Mouse (Mus musculus) lung, postnatal 0 days (tissue): ENCODE results near the gene Il1rl2. TPM values are rescaled to one million over a fixed set of nuclear protein-coding genes. Genes with fewer than 3 reads are reported as not detected.
A peak's percentile ranks its signal among the peaks of the same experiment; 100 is the strongest.

Experiments
- ATAC-seq: fragments of 200-750 bp; cut with Nextera tagmentation; 2 replicates; pipeline ENCODE4 v1.8.0; 2017; ENCODE audit warnings: moderate library complexity
- DNase-seq: peaks from one replicate; pipeline ENCODE4 v3.0.0-alpha.2; 2016; ENCODE audit warnings: low spot score
- H3K27ac ChIP-seq: fragments of 300-500 bp; sonication (generic); 2 replicates; pipeline ENCODE4 v1.5.1; 2014; ENCODE audit warnings: antibody characterized with exemption, mild to moderate bottlenecking, low read length, mixed read lengths
- H3K27me3 ChIP-seq: fragments of 300-500 bp; sonication (generic); replicated peaks from 2 replicates; pipeline ENCODE4 v1.6.1; 2014; ENCODE audit warnings: low read length, mixed read lengths; ENCODE audit not compliant: insufficient read depth
- H3K36me3 ChIP-seq: fragments of 300-500 bp; sonication (generic); 2 replicates; pipeline ENCODE4 v1.6.1; 2014; ENCODE audit warnings: low read length, mixed read lengths; ENCODE audit not compliant: insufficient read depth
- H3K4me1 ChIP-seq: fragments of 300-500 bp; sonication (generic); 2 replicates; pipeline ENCODE4 v1.6.1; 2014; ENCODE audit warnings: antibody characterized with exemption, low read depth, low read length, mixed read lengths; ENCODE audit not compliant: insufficient read depth
- H3K4me2 ChIP-seq: fragments of 300-500 bp; sonication (generic); replicated peaks from 2 replicates; pipeline ENCODE4 v1.6.1; 2014; ENCODE audit warnings: low read depth, mild to moderate bottlenecking, low read length, moderate library complexity, mixed read lengths
- H3K4me3 ChIP-seq: fragments of 300-500 bp; sonication (generic); 2 replicates; pipeline ENCODE4 v1.5.1; 2014; ENCODE audit warnings: low read depth, low read length
- H3K9ac ChIP-seq: fragments of 300-500 bp; sonication (generic); replicated peaks from 2 replicates; pipeline ENCODE4 v1.6.1; 2014; ENCODE audit warnings: low read depth, mild to moderate bottlenecking
- H3K9me3 ChIP-seq: fragments of 300-500 bp; sonication (generic); 2 replicates; pipeline ENCODE4 v1.6.1; 2016; ENCODE audit warnings: low read length, mixed read lengths
- CTCF ChIP-seq: IDR thresholded peaks from 2 replicates; pipeline ENCODE4 v1.5.1; 2016; ENCODE audit warnings: antibody characterized with exemption, mild to moderate bottlenecking
- EP300 ChIP-seq: IDR thresholded peaks from 2 replicates; pipeline ENCODE4 v1.6.1; 2016; ENCODE audit warnings: antibody characterized with exemption, mild to moderate bottlenecking, control low read depth
- WGBS: fragments of 180-500 bp; shearing (Covaris S2); extraction: QIAGEN DNeasy Blood & Tissue Kit; methylation state at CpG from one replicate; pipeline ENCODE4 v1.1.7; 2014; 5-methylcytosine and 5-hydroxymethylcytosine counted together
- polyA plus RNA-seq: library from polyadenylated mRNA; unstranded; fragments of >200 nt; fragmentation: Nextera tagmentation; extraction: Ambion mirVana; gene quantifications from 2 replicates; pipeline ENCODE4 v1.2.1, GENCODE M21; 2015

The Il1rl2 gene
- 6.3 and 8.2 TPM in 2 replicates for polyA plus RNA-seq

DNA sequence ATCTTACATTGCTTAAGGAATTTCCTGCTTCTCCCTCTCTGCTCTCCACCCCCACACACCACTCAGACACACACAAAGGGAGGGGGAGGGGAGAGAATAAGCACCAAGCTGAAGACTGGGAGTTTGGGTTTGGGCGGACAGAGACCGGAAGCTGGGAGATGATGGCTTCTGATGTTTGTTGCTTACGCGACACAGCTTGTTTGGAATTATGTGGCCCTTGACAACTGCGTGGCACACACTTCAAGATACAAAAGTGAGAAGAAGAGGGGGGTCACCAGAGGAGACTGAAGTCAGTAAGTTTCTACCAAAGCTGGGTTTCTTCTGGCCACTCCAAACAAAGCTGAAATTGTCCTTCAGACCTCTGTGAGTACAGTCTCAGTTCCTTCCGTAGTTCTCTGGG lies at the start of gene Il1rl2:
Gene Il1rl2 (plus strand): TSS at position 154 of the 400 bp plus-strand sequence.
- peak; percentile 94 for DNase-seq
- peak within 1 kb of the TSS; percentile 15 for H3K27ac ChIP-seq
- peak within 1 kb of the TSS; percentile 37 for H3K9ac ChIP-seq
- H3K36me3 ChIP-seq: no peaks in the 10 kb centered on the region
- H3K4me1 ChIP-seq: 0 out of 2 replicates have a peak, but pooled peaks cover 5% of the 10 kb centered on the region
- peak within 1 kb of the TSS; percentile 41 for H3K4me3 ChIP-seq
- 4% methylated on average over 6 of the region's 6 CpGs for WGBS
- peak; percentile 48; the same call in 1 of the 2 replicates for TF ChIP-seq EP300
- no peak for TF ChIP-seq CTCF
- no peaks in the 10 kb centered on the region for H3K27me3 ChIP-seq
- peak within 1 kb of the TSS; percentile 75 for H3K4me2 ChIP-seq
- no peaks in the 10 kb centered on the region for H3K9me3 ChIP-seq
- peak; percentile 88 for ATAC-seq

DNA sequence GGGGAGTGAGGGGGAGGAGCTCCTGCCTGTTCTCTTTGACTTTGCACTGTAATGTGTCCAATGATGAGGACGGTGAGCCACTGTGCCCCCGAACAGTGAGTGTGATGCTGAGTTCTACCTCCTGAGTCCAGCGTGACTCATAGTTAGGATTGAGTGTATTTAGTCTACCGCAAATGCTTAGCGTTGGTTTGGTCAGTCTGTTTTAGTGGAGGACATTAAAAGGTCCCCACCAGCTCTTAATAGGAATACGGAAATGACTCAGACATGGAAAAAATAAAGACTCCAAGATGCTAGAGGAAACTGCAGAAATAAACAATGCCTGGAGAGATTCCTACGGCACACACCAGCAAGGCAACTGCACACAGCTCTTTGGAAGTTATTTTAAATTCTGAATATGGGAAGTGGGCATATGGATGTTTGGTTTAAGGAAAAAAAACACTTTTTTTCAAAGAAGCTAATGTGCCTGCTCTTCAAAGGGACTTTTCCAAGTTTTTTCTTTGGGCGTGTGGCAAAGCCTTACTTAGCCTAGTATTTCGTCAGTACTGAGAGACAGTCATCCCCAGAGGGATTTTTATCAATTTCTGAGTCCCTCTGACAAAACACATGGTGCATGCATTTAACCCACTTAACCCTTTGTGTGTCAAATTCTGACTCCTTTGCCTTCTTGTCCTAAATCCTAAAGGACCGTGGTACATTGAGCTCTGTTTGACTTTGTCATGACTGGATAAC lies 49.0 kb upstream of the Il1rl2 start:
- Histone ChIP-seq H3K27ac (peak overlapping the region; percentile 9), H3K36me3 (0 out of 2 replicates have a peak, but pooled peaks cover 3% of the 10 kb centered on the region), H3K27me3 (no peaks in the 10 kb centered on the region), H3K9me3 (no peaks in the 10 kb centered on the region), H3K4me3 (no peak overlapping the region), H3K9ac (no peak overlapping the region), H3K4me1 (peaks cover 5% of the 10 kb centered on the region; the same call in 1 of the 2 replicates), H3K4me2 (no peak overlapping the region)
- WGBS: 52% methylated on average over 10 of the region's 10 CpGs
- TF ChIP-seq CTCF: no peak
- TF ChIP-seq EP300: peak; percentile 61
- DNase-seq: peak; percentile 74
- ATAC-seq: peak; percentile 79

DNA sequence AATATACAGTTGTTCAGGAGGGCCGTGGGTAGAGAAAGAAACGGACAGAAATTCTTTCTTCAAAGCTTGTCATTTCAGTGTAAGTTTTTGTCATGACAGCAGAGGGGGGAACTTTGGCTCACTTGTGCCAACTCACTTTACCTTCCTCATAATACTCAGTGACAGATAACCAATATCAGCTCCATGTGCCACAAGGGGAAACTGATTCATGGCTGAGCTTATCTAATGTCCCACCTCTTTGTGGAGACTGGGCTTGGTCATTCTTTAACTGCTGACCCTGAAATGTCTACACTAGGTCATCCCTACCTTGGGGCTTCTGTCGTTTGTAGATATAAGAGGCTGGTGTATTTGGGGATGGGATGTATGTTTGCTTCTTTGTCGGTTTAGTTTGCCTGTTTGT lies 46.5 kb upstream of the Il1rl2 start:
- 76% methylated on average over 4 of the region's 4 CpGs for WGBS
- no peak overlapping the region for H3K4me3 ChIP-seq
- no peak for TF ChIP-seq CTCF
- TF ChIP-seq EP300: no peak
- no peaks in the 10 kb centered on the region for H3K9me3 ChIP-seq
- no peaks in the 10 kb centered on the region for H3K27me3 ChIP-seq
- no peak overlapping the region for H3K4me2 ChIP-seq
- no peak overlapping the region for H3K9ac ChIP-seq
- peaks cover 5% of the 10 kb centered on the region; the same call in 1 of the 2 replicates for H3K4me1 ChIP-seq
- DNase-seq (no peak), ATAC-seq (no peak)
- H3K27ac ChIP-seq: no peak overlapping the region
- 0 out of 2 replicates have a peak, but pooled peaks cover 3% of the 10 kb centered on the region for H3K36me3 ChIP-seq

DNA sequence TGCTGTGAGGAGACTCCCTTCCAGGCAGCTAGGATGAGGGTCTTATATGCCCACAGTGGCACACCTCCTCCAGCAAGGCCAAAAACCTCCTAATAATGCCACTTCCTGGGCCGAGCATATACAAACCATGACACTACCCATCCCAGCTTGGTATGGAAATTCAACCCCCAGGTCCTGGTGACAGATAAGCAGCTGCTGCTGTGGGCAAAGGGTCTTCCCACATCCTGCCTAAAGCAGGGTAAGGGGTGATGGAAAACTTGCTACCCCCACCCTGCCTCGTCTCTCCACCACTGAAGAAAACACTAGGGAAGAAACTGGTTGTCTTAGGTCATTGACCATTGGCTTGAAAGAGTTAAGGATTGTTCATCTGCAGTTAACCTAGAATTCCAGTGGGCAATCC lies 45.7 kb upstream of the Il1rl2 start:
- Histone ChIP-seq H3K9ac (no peak overlapping the region), H3K36me3 (0 out of 2 replicates have a peak, but pooled peaks cover 3% of the 10 kb centered on the region), H3K4me2 (no peak overlapping the region), H3K27ac (no peak overlapping the region), H3K4me1 (peaks cover 5% of the 10 kb centered on the region; the same call in 1 of the 2 replicates), H3K9me3 (no peaks in the 10 kb centered on the region), H3K4me3 (no peak overlapping the region), H3K27me3 (no peaks in the 10 kb centered on the region)
- no peak for ATAC-seq
- DNase-seq: no peak
- WGBS: 93% methylated on average over 2 of the region's 2 CpGs
- TF ChIP-seq CTCF (no peak), EP300 (no peak)

DNA sequence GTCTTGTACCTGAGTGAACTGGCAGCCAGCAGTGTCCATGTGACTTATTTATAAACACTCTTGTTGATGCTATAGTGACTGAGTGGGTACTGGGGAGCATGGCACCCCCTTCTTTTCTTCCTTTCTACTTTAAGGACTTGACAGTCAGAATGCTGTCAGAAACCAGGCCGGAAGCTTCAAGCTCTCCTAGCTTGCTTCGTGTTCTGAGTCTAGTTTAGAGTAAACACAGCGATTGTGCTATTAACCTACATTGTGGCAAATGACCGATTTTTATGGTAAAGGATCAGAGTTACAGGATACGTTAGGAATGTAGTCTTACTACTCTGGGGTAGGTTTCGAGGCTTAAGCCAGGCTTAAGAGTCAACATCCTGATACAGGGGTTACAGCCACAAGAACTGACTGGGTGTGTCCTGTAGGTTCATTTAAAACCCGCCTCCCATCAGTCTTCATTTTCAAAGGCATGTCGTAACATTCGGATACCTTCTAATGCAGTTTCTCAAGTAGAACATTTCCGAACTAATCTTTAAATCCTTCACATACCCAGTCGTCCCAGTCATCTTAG lies 45.1 kb upstream of the Il1rl2 start:
- peak; percentile 77 for DNase-seq

DNA sequence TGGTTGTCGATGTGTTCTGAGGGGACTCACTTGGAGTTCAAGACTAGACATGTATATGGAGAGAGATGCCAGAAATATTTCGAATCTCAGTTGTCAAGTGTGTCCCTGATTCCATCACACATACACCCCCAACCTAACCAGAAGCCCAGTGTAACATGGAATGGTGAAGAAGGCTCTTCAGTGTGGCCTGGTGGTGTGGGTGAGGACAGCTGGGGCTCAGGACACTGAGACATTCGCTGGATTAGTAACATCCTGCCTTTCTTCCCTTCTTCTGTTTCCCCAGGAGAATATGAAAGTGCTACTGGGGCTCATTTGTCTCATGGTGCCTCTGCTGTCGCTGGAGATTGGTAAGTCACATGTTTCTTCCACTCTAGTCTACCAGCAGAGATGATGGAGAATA lies 42.5 kb upstream of the Il1rl2 start:
- 68% methylated on average over 4 of the region's 4 CpGs for WGBS

More for the DNA sequence above, 45.1 kb upstream of the Il1rl2 start:
- H3K36me3 ChIP-seq: 0 out of 2 replicates have a peak, but pooled peaks cover 3% of the 10 kb centered on the region
- peak; percentile 72 for ATAC-seq
- H3K4me3 ChIP-seq: no peak overlapping the region
- peaks cover 5% of the 10 kb centered on the region; the same call in 1 of the 2 replicates for H3K4me1 ChIP-seq
- no peak overlapping the region for H3K4me2 ChIP-seq
- no peak overlapping the region for H3K27ac ChIP-seq
- TF ChIP-seq CTCF (no peak), EP300 (peak; percentile 56)
- no peaks in the 10 kb centered on the region for H3K9me3 ChIP-seq
- H3K27me3 ChIP-seq: no peaks in the 10 kb centered on the region
- WGBS: 54% methylated on average over 11 of the region's 11 CpGs
- no peak overlapping the region; the same call in 1 of the 2 replicates for H3K9ac ChIP-seq

More for the DNA sequence above, 42.5 kb upstream of the Il1rl2 start:
- H3K4me1 ChIP-seq: peaks cover 3% of the 10 kb centered on the region; the same call in 1 of the 2 replicates
- no peak overlapping the region for H3K4me2 ChIP-seq
- H3K36me3 ChIP-seq: 0 out of 2 replicates have a peak, but pooled peaks cover 3% of the 10 kb centered on the region
- H3K27me3 ChIP-seq: no peaks in the 10 kb centered on the region
- H3K9ac ChIP-seq: no peak overlapping the region
- no peak overlapping the region for H3K4me3 ChIP-seq
- no peaks in the 10 kb centered on the region for H3K9me3 ChIP-seq
- ATAC-seq (no peak), DNase-seq (no peak)
- TF ChIP-seq EP300 (no peak), CTCF (no peak)
- no peak overlapping the region for H3K27ac ChIP-seq
